Mouse (Mus musculus) MEL (cell line): ENCODE measurements at regions not wholly inside any gene's neighbourhood (a gene's known extent, or its start where the extent isn't known, plus 50 kb on each side); places are given as distances from the start of the nearest gene placed in this dataset.

Experiments used
- DNase-seq: peaks from one replicate; pipeline ENCODE4 v3.0.0; 2011; ENCODE audit warnings: low read depth, low spot score
- H3K27ac ChIP-seq: 2 replicates; pipeline ENCODE4 v1.5.1; 2012; ENCODE audit warnings: low read depth, mild to moderate bottlenecking, control low read depth, low read length, moderate library complexity; ENCODE audit not compliant: control insufficient read depth
- H3K27me3 ChIP-seq, 2 experiments: fragments of 150-350 bp in 1 of 2; sonication (generic) in 1 of 2; 2 replicates each; pipeline ENCODE4 v1.6.1; 2012; ENCODE audit warnings: low read length in 2 of 2, mild to moderate bottlenecking in 2 of 2, improper control_type of control experiment in 1 of 2, moderate library complexity in 1 of 2; ENCODE audit not compliant: insufficient read depth in 2 of 2, control insufficient read depth in 1 of 2
- H3K36me3 ChIP-seq, 2 experiments: 2 replicates each; pipeline ENCODE4 v1.6.1; 2012 to 2014; ENCODE audit warnings: low read length in 2 of 2, improper control_type of control experiment in 1 of 2, inconsistent platforms in 1 of 2, mild to moderate bottlenecking in 1 of 2; ENCODE audit not compliant: insufficient read depth in 2 of 2, control insufficient read depth in 1 of 2
- H3K4me1 ChIP-seq, 2 experiments: fragments of 150-350 bp in 1 of 2; sonication (generic) in 1 of 2; 2 replicates each; pipeline ENCODE4 v1.6.1; 2012; ENCODE audit warnings: low read length in 2 of 2, improper control_type of control experiment in 1 of 2, mild to moderate bottlenecking in 1 of 2; ENCODE audit not compliant: insufficient read depth in 2 of 2, control insufficient read depth in 1 of 2
- H3K4me3 ChIP-seq, 2 experiments: fragments of 150-350 bp in 1 of 2; sonication (generic) in 1 of 2; 2 replicates each; pipeline ENCODE4 v1.5.1; 2012; ENCODE audit warnings: low read depth in 2 of 2, low read length in 2 of 2, mild to moderate bottlenecking in 2 of 2, moderate library complexity in 2 of 2, control low read depth in 1 of 2, improper control_type of control experiment in 1 of 2; ENCODE audit not compliant: control insufficient read depth in 1 of 2, insufficient read depth in 1 of 2
- H3K79me2 ChIP-seq: 2 replicates; pipeline ENCODE4 v1.6.1; 2012; ENCODE audit warnings: mild to moderate bottlenecking, low read length, moderate library complexity; ENCODE audit not compliant: control insufficient read depth, poor library complexity, insufficient read depth
- H3K9ac ChIP-seq: 2 replicates; pipeline ENCODE4 v1.6.1; 2012; ENCODE audit warnings: low read depth, mild to moderate bottlenecking, control low read depth, low read length, moderate library complexity; ENCODE audit not compliant: control insufficient read depth, poor library complexity, severe bottlenecking
- H3K9me3 ChIP-seq: fragments of 150-350 bp; sonication (generic); replicated peaks from 2 replicates; pipeline ENCODE4 v1.6.1; 2012; ENCODE audit warnings: mild to moderate bottlenecking, low read length, improper control_type of control experiment, moderate library complexity; ENCODE audit not compliant: insufficient read depth
- BHLHE40 ChIP-seq: IDR thresholded peaks from 2 replicates; pipeline ENCODE4 v1.6.1; 2012; ENCODE audit warnings: low read depth, mild to moderate bottlenecking, inconsistent platforms, low read length, improper control_type of control experiment, borderline replicate concordance
- CHD1 ChIP-seq: IDR thresholded peaks from 2 replicates; pipeline ENCODE4 v1.6.1; 2012; ENCODE audit warnings: low read depth, mild to moderate bottlenecking, inconsistent platforms, low read length, improper control_type of control experiment
- CHD2 ChIP-seq: IDR thresholded peaks from 2 replicates; pipeline ENCODE4 v1.6.1; 2011; ENCODE audit warnings: low read length, improper control_type of control experiment
- ELF1 ChIP-seq: IDR thresholded peaks from 2 replicates; pipeline ENCODE4 v1.6.1; 2014; ENCODE audit warnings: low read depth, mild to moderate bottlenecking, inconsistent platforms, low read length, improper control_type of control experiment, moderate library complexity
- EP300 ChIP-seq, 2 experiments: IDR thresholded peaks; 2 replicates each; pipeline ENCODE4 v1.6.1; 2011; ENCODE audit warnings: improper control_type of control experiment in 2 of 2, low read length in 2 of 2, low read depth in 1 of 2, mild to moderate bottlenecking in 1 of 2
- ETS1 ChIP-seq: IDR thresholded peaks from 2 replicates; pipeline ENCODE4 v1.6.1; 2012; ENCODE audit warnings: low read depth, mild to moderate bottlenecking, inconsistent platforms, low read length, improper control_type of control experiment, moderate library complexity
- GABPA ChIP-seq: IDR thresholded peaks from 2 replicates; pipeline ENCODE4 v1.6.1; 2012; ENCODE audit warnings: low read depth, mild to moderate bottlenecking, inconsistent platforms, low read length, improper control_type of control experiment, moderate library complexity
- HCFC1 ChIP-seq: IDR thresholded peaks from 2 replicates; pipeline ENCODE4 v1.6.1; 2012; ENCODE audit warnings: low read depth, mild to moderate bottlenecking, inconsistent platforms, low read length, improper control_type of control experiment, moderate library complexity
- KAT2A ChIP-seq: conservative IDR thresholded peaks from 2 replicates; pipeline ENCODE4 v1.6.1; 2012; ENCODE audit warnings: low read depth, low read length, improper control_type of control experiment, inconsistent platforms
- MAX ChIP-seq: IDR thresholded peaks from 2 replicates; pipeline ENCODE4 v1.6.1; 2011; ENCODE audit warnings: low read length, improper control_type of control experiment
- MAZ ChIP-seq: IDR thresholded peaks from 2 replicates; pipeline ENCODE4 v1.6.1; 2012; ENCODE audit warnings: low read depth, mild to moderate bottlenecking, inconsistent platforms, low read length, improper control_type of control experiment
- MYB ChIP-seq: IDR thresholded peaks from 2 replicates; pipeline ENCODE4 v1.6.1; 2011; ENCODE audit warnings: mild to moderate bottlenecking, low read depth, low read length, improper control_type of control experiment
- MYC ChIP-seq: IDR thresholded peaks from 2 replicates; pipeline ENCODE4 v1.6.1; 2011; ENCODE audit warnings: low read depth, mild to moderate bottlenecking, low read length, improper control_type of control experiment, moderate library complexity
- NELFE ChIP-seq: IDR thresholded peaks from 2 replicates; pipeline ENCODE4 v1.6.1; 2011; ENCODE audit warnings: low read depth, low read length, improper control_type of control experiment
- NRF1 ChIP-seq: IDR thresholded peaks from 2 replicates; pipeline ENCODE4 v1.6.1; 2014; ENCODE audit warnings: low read depth, mild to moderate bottlenecking, inconsistent platforms, low read length, improper control_type of control experiment, moderate library complexity; ENCODE audit not compliant: poor library complexity, insufficient read depth, severe bottlenecking
- POLR2A ChIP-seq, 2 experiments: IDR thresholded peaks; 2 replicates each; pipeline ENCODE4 v1.6.1; 2011 to 2012; ENCODE audit warnings: low read length in 2 of 2, mild to moderate bottlenecking in 2 of 2, control low read depth in 1 of 2, improper control_type of control experiment in 1 of 2, low read depth in 1 of 2, moderate library complexity in 1 of 2; ENCODE audit not compliant: control insufficient read depth in 1 of 2, insufficient read depth in 1 of 2, poor library complexity in 1 of 2
- POLR2AphosphoS2 ChIP-seq: IDR thresholded peaks from 2 replicates; pipeline ENCODE4 v1.6.1; 2011; ENCODE audit warnings: low read length, improper control_type of control experiment
- POLR2AphosphoS5 ChIP-seq: IDR thresholded peaks from 2 replicates; pipeline ENCODE4 v1.6.1; 2012; ENCODE audit warnings: low read depth, borderline replicate concordance, mild to moderate bottlenecking, inconsistent platforms, low read length, moderate library complexity, mixed read lengths
- RCOR1 ChIP-seq: IDR thresholded peaks from 2 replicates; pipeline ENCODE4 v1.6.1; 2012; ENCODE audit warnings: low read depth, mild to moderate bottlenecking, inconsistent platforms, low read length, improper control_type of control experiment
- SMC3 ChIP-seq: IDR thresholded peaks from 2 replicates; pipeline ENCODE4 v1.6.1; 2011; ENCODE audit warnings: low read depth, low read length, improper control_type of control experiment
- USF1 ChIP-seq: IDR thresholded peaks from 2 replicates; pipeline ENCODE4 v1.6.1; 2014; ENCODE audit warnings: low read depth, mild to moderate bottlenecking, inconsistent platforms, low read length, improper control_type of control experiment, moderate library complexity
- USF2 ChIP-seq, 2 experiments: IDR thresholded peaks; 2 replicates each; pipeline ENCODE4 v1.6.1; 2011 to 2012; ENCODE audit warnings: improper control_type of control experiment in 2 of 2, low read length in 2 of 2, borderline replicate concordance in 1 of 2, inconsistent platforms in 1 of 2, low read depth in 1 of 2, mild to moderate bottlenecking in 1 of 2; ENCODE audit not compliant: insufficient read depth in 1 of 2
- ZMIZ1 ChIP-seq: IDR thresholded peaks from 2 replicates; pipeline ENCODE4 v1.6.1; 2012; ENCODE audit warnings: low read depth, mild to moderate bottlenecking, inconsistent platforms, low read length, improper control_type of control experiment, moderate library complexity
- ZNF384 ChIP-seq: IDR thresholded peaks from 2 replicates; pipeline ENCODE4 v1.6.1; 2012; ENCODE audit warnings: low read depth, mild to moderate bottlenecking, inconsistent platforms, low read length, improper control_type of control experiment

- Histone ChIP-seq H3K27me3 (no peaks in the 10 kb centered on the region; a peak in 1 of 4 replicates), H3K36me3 (no peaks in the 10 kb centered on the region), H3K9me3 (no peaks in the 10 kb centered on the region), H3K4me1 (no peaks in the 10 kb centered on the region), H3K4me3 (no peak overlapping the region), H3K79me2 (no peaks in the 10 kb centered on the region), H3K9ac (no peak overlapping the region), H3K27ac (no peak overlapping the region)
- no peak for DNase-seq
- TF ChIP-seq POLR2AphosphoS2 (no peak), BHLHE40 (no peak), RCOR1 (no peak), MAX (no peak), MYB (no peak), ETS1 (no peak), CHD1 (no peak), ZNF384 (no peak)
Observed at GRCm38 (mm10) chr5:100294189-100294588, 121.8 kb downstream of the Sec31a start.

DNA sequence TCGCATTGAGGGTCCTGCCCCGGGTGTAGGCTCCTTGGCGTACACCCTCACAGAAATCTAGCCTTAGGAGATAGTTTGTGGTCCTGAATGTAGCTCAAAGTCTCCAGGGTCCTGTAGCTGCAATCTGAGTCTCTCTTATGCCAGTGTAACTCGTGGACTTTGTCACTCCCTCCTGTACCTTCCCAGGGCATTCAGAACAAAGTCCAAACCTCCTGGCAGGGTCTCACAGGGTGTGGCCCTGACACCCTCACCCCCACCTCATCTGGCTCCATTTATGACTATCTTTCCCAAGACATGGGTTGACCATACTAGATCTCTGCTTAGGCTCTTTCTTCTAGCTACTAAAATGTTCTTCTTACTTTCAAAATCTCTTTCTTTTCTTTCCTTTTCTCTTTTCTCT is 120.6 kb upstream of the Tmem150c start:
- TF ChIP-seq POLR2AphosphoS5 (no peak), USF2 (IDR thresholded peaks at IDR 0.05; ENCODE audit: borderline replicate concordance in 1 of 2, insufficient read depth in 1 of 2, low read depth in 1 of 2, low read length in 2 of 2) (no peak), USF1 (no peak), BHLHE40 (no peak), ELF1 (no peak), KAT2A (no peak), GABPA (no peak), EP300 (IDR thresholded peaks at IDR 0.05; ENCODE audit: low read depth in 1 of 2, low read length in 2 of 2) (no peak), MYC (no peak), HCFC1 (no peak), CHD2 (no peak), MAZ (no peak), NELFE (no peak), NRF1 (no peak), ZMIZ1 (no peak), SMC3 (no peak), ETS1 (no peak), POLR2A (IDR thresholded peaks at IDR 0.05; ENCODE audit: control insufficient read depth in 1 of 2, insufficient read depth in 1 of 2, low read depth in 1 of 2, low read length in 2 of 2, poor library complexity in 1 of 2) (no peak)
- no peak overlapping the region for H3K4me3 ChIP-seq
- H3K27me3 ChIP-seq = no peaks in the 10 kb centered on the region; a peak in 1 of 4 replicates
- no peaks in the 10 kb centered on the region for H3K79me2 ChIP-seq
- no peak overlapping the region for H3K9ac ChIP-seq
- H3K36me3 ChIP-seq = no peaks in the 10 kb centered on the region
- DNase-seq = no peak
- H3K4me1 ChIP-seq = no peaks in the 10 kb centered on the region
- no peak overlapping the region for H3K27ac ChIP-seq
- H3K9me3 ChIP-seq = no peaks in the 10 kb centered on the region
